Mouse (Mus musculus) liver, embryonic 14.5 days (tissue): ENCODE data around the gene Vamp2. TPM values are rescaled to one million over a fixed set of nuclear protein-coding genes. Genes with fewer than 3 reads are reported as not detected.
A peak's percentile ranks its signal among the peaks of the same experiment; 100 is the strongest.

Experiments used
- ATAC-seq: fragments of 200-750 bp; cut with Nextera tagmentation; 2 replicates; pipeline ENCODE4 v1.8.0; 2017; ENCODE audit warnings: moderate number of reproducible peaks, mild to moderate bottlenecking, moderate library complexity; ENCODE audit not compliant: insufficient read depth
- DNase-seq, 3 experiments: peaks; one replicate each; pipeline ENCODE4 v3.0.0-alpha.2; 2012 to 2013; ENCODE audit warnings: low read depth in 3 of 3, low spot score in 3 of 3
- H3K27ac ChIP-seq: fragments of 300-500 bp; sonication (generic); 2 replicates; pipeline ENCODE4 v1.5.1; 2014; ENCODE audit warnings: moderate library complexity, mild to moderate bottlenecking, control low read depth, inconsistent platforms
- H3K27me3 ChIP-seq: fragments of 300-500 bp; sonication (generic); 2 replicates; pipeline ENCODE4 v1.6.1; 2014; ENCODE audit warnings: mild to moderate bottlenecking, low read length, moderate library complexity; ENCODE audit not compliant: control insufficient read depth, insufficient read depth
- H3K36me3 ChIP-seq: fragments of 300-500 bp; sonication (generic); replicated peaks from 2 replicates; pipeline ENCODE4 v1.6.1; 2014; ENCODE audit warnings: low read depth; ENCODE audit not compliant: control insufficient read depth, insufficient read depth
- H3K4me1 ChIP-seq, 2 experiments: fragments of 200-500 bp in 1 of 2; fragments of 300-500 bp in 1 of 2; sonication (generic) in 1 of 2; replicated peaks; 2 replicates each; pipeline ENCODE4 v1.6.1; 2012 to 2014; ENCODE audit warnings: antibody characterized with exemption in 1 of 2, inconsistent platforms in 1 of 2, low read length in 1 of 2; ENCODE audit not compliant: control insufficient read depth in 2 of 2, insufficient read depth in 2 of 2
- H3K4me2 ChIP-seq: fragments of 300-500 bp; sonication (generic); 2 replicates; pipeline ENCODE4 v1.6.1; 2014; ENCODE audit warnings: low read depth, mild to moderate bottlenecking, control low read depth, moderate library complexity
- H3K4me3 ChIP-seq, 2 experiments: fragments of 200-500 bp in 1 of 2; fragments of 300-500 bp in 1 of 2; sonication (generic) in 1 of 2; 2 replicates each; pipeline ENCODE4 v1.5.1; 2012 to 2014; ENCODE audit warnings: low read depth in 2 of 2, low read length in 2 of 2, mild to moderate bottlenecking in 2 of 2, control low read depth in 1 of 2, inconsistent platforms in 1 of 2, moderate library complexity in 1 of 2; ENCODE audit not compliant: insufficient read depth in 1 of 2
- H3K9ac ChIP-seq: fragments of 300-500 bp; sonication (generic); replicated peaks from 2 replicates; pipeline ENCODE4 v1.6.1; 2014; ENCODE audit warnings: mild to moderate bottlenecking, control low read depth, moderate library complexity
- H3K9me3 ChIP-seq: fragments of 300-500 bp; sonication (generic); 2 replicates; pipeline ENCODE4 v1.6.1; 2016; ENCODE audit warnings: low read length, mixed read lengths; ENCODE audit not compliant: control insufficient read depth
- CTCF ChIP-seq: IDR thresholded peaks from 2 replicates; pipeline ENCODE4 v1.5.1; 2016; ENCODE audit warnings: antibody characterized with exemption, low read depth, control low read depth
- EP300 ChIP-seq: IDR thresholded peaks from 2 replicates; pipeline ENCODE4 v1.6.1; 2016; ENCODE audit warnings: antibody characterized with exemption, low read depth
- WGBS: fragments of 180-500 bp; shearing (Covaris S2); extraction: QIAGEN DNeasy Blood & Tissue Kit; methylation state at CpG from one replicate; pipeline ENCODE4 v1.1.7; 2014; ENCODE audit not compliant: insufficient replicate concordance; 5-methylcytosine and 5-hydroxymethylcytosine counted together
- polyA plus RNA-seq, 2 experiments: library from polyadenylated mRNA; depleted of rRNA in 1 of 2; stranded (reverse) in 1 of 2; unstranded in 1 of 2; fragments of >200 nt; fragmentation: Nextera tagmentation in 1 of 2; extraction: Ambion mirVana in 1 of 2; gene quantifications; 2 replicates each; pipeline versions ENCODE4 v1.2.1 to v1.2.3; 2012 to 2014

Gene Vamp2
- polyA plus RNA-seq, 2 experiments: 11.4 to 23.1 TPM

DNA sequence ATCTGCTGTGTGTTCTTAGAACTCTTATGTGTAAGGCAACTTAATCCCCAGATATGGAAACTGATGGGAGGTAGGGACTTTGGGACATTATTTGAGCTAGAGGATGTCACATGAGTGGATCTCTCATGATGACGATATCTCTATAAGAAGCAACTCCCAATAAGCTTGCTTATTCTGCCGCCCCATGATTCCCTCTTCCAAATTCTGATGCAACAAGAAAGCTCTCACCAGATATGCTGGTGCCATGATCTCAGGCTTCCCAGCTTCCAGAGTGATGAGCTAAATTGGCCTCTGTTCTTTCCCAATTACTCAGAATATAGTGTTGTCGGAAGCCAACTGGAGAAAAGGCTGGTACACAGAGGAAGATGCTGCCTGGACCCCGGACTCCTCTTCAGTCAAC lies 23.6 kb downstream of the Vamp2 start:
- Histone ChIP-seq H3K4me1 (peaks cover 4 to 17% of the 10 kb centered on the region in 2 experiments), H3K27me3 (no peaks in the 10 kb centered on the region; the same call in 1 of the 2 replicates), H3K4me2 (peak overlapping the region; percentile 75), H3K9ac (no peak overlapping the region; the same call in 1 of the 2 replicates), H3K27ac (no peak overlapping the region), H3K4me3 (no peak overlapping the region), H3K36me3 (no peaks in the 10 kb centered on the region; the same call in 1 of the 2 replicates), H3K9me3 (no peaks in the 10 kb centered on the region)
- ATAC-seq (no peak), DNase-seq (no peak)
- WGBS: 44% methylated on average over 4 of the region's 4 CpGs
- TF ChIP-seq EP300 (no peak), CTCF (no peak)

DNA sequence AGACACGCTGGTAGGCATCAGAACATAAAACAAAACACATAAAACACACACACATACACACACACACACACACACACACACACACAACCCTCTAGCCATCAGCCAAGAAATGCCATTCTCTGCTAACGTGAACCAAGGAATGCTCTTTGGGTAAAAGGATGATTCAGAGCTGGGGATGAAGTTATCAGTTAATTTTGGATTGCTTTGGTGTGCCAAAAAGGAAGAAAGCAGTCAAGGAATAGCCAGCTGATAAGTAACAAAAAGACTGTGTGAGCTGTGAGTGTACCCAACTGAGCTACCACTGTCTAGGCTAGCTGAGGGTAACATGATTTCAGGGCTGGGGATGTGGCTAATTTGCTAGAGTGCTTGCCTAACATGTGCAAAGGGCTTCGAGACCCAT lies 25.7 kb downstream of the Vamp2 start:
- peaks cover 7 to 27% of the 10 kb centered on the region in 2 experiments for H3K4me1 ChIP-seq

DNA sequence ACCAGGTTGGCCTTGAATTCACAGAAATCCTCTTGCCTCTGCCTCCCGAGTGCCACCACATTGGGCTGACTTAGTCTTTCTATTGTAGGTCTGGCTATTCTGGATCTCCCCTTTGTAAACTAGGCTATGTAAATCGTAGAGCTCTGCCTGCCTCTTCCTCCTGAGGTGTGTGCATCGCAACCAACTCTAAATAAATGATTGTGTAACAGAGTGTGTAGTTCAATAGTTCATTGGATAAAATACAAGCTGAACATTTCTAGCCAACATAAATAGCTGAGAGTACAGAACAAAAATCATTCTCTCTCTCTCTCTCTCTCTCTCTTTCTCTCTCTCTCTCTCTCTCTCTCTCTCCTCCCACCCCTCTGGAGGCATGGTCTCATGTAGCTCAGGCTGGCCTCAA lies 26.3 kb downstream of the Vamp2 start:
- H3K36me3 ChIP-seq: no peaks in the 10 kb centered on the region
- 61% methylated on average over 3 of the region's 3 CpGs for WGBS
- ATAC-seq: no peak
- H3K9me3 ChIP-seq: no peaks in the 10 kb centered on the region
- no peak for DNase-seq
- no peak overlapping the region for H3K4me3 ChIP-seq
- no peak for TF ChIP-seq EP300
- no peak overlapping the region for H3K27ac ChIP-seq
- H3K9ac ChIP-seq: no peak overlapping the region
- peaks cover 2% of the 10 kb centered on the region; the same call in 1 of the 2 replicates for H3K27me3 ChIP-seq
- H3K4me2 ChIP-seq: no peak overlapping the region
- peaks cover 9 to 31% of the 10 kb centered on the region in 2 experiments for H3K4me1 ChIP-seq

More for the DNA sequence above, 25.7 kb downstream of the Vamp2 start:
- ATAC-seq: no peak
- 43% methylated on average over 3 of the region's 3 CpGs for WGBS
- Histone ChIP-seq H3K36me3 (no peaks in the 10 kb centered on the region), H3K9me3 (no peaks in the 10 kb centered on the region), H3K9ac (no peak overlapping the region), H3K4me3 (no peak overlapping the region), H3K4me2 (no peak overlapping the region), H3K27me3 (no peaks in the 10 kb centered on the region; the same call in 1 of the 2 replicates), H3K27ac (no peak overlapping the region)
- DNase-seq: no peak
- no peak for TF ChIP-seq EP300
- no peak for TF ChIP-seq CTCF

DNA sequence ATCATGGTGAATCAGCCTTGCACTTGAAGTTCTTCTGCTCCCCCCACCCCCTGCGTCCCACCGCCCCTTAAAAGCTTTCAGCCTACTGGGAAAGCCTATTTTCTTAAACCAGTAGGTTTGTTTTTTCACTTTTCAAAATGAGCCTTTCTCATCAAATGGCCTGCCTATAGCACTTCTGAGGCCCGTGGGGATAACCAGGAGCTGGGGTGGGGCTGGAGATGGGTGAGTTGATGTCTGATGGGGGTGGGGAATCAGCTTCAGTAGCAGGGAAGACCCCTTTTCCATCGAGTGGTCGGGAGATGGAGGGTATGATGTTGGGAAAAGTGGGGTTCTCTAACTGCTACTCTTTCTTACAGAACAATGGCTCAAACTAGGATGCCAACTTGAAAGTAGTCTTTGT lies 28.6 kb downstream of the Vamp2 start:
- ATAC-seq (no peak), DNase-seq (no peak)
- no peak for TF ChIP-seq CTCF
- TF ChIP-seq EP300: no peak
- Histone ChIP-seq H3K4me1 (peaks cover 5 to 18% of the 10 kb centered on the region in 2 experiments), H3K27me3 (peaks cover 25% of the 10 kb centered on the region), H3K27ac (no peak overlapping the region), H3K4me2 (peak overlapping the region; percentile 96; the same call in 1 of the 2 replicates), H3K4me3 (no peak overlapping the region; a peak in 1 of 4 replicates), H3K9ac (no peak overlapping the region), H3K36me3 (no peaks in the 10 kb centered on the region), H3K9me3 (no peaks in the 10 kb centered on the region)
- WGBS: 48% methylated on average over 5 of the region's 5 CpGs

DNA sequence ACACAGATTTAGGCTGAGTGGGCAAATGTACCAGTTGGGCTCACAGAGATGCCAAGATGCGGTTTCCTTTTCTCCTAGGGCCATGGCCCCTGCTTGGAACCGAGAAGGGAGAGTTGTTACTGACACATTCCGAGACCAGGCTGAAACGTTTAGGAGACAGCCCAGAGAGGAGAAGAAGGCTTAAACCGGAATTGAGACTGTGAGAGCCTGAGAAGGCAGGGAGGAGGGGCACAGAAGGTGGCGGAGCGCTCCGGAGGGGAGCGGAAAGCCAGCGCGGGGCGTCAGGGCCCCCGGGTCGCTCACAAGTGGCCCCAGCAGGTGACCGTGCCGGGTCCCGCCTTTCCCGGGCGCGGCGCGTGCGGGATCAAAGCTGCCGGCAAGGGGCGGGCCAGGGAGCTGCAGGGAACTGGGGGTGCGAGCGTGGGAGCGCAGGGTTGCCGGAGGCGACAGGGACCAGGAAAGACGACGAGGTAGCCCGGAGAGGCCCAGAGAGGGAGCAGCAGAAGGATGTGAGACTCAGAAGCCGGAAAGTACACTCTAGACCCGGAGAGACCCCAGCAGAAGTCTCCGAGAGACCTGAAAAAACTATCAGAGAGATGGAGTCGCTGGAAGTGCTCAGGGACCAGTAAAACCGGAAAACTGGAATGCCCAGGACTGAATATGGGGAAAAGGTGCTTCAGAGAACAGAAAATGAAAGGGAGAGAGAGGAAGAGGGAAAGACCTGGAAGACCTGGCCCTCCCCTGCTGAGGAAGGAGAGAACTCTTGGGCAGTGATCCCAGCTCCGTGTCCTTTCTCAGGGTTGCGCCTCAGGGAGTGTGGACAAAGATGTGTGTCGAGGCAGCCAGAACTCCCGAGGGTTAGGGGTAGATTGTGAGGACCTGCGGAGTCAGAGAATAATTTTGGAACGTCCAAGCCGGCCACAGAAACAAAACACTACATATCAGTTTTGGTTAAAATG lies 29.7 kb downstream of the Vamp2 start:
- Histone ChIP-seq H3K4me2 (peak overlapping the region; percentile 96), H3K9ac (peak overlapping the region; percentile 58), H3K9me3 (no peaks in the 10 kb centered on the region), H3K27me3 (peaks cover 36% of the 10 kb centered on the region), H3K4me3 (peak overlapping the region; percentile 68 to 81), H3K4me1 (peaks cover 10 to 15% of the 10 kb centered on the region in 2 experiments), H3K36me3 (no peaks in the 10 kb centered on the region), H3K27ac (no peak overlapping the region)
- TF ChIP-seq CTCF: no peak
- no peak for TF ChIP-seq EP300
- WGBS: under 1% methylated on average over 45 of the region's 45 CpGs
- ATAC-seq (peak; percentile 38), DNase-seq (peak in 1 of 3 experiments; percentile 60)
